Mouse (Mus musculus) small intestine, adult 2 months (tissue): ENCODE measurements around the gene Fam193a.

Experiments
- CTCF ChIP-seq: fragments of 200-500 bp; IDR thresholded peaks from 2 replicates; pipeline ENCODE4 v1.5.1; 2012; ENCODE audit warnings: low read depth, mild to moderate bottlenecking, control low read depth, inconsistent platforms, low read length, moderate library complexity, mixed read lengths; ENCODE audit not compliant: insufficient replicate concordance, insufficient read length; ENCODE audit errors: extremely low read depth
- POLR2A ChIP-seq: fragments of 200-500 bp; IDR thresholded peaks from 2 replicates; pipeline ENCODE4 v1.6.1; 2012; ENCODE audit warnings: low read depth, mild to moderate bottlenecking, control low read depth, inconsistent platforms, low read length, moderate library complexity

- TF ChIP-seq POLR2A (no peak), CTCF (no peak)
Measured at GRCm38 (mm10) chr5:34433786-34434185, 64.1 kb downstream of the Fam193a start.
